Mouse (Mus musculus): ENCODE data around the gene Gm29094.
"Not testable (repeated sequence)": the region's sequence is repeated elsewhere in the genome, so short reads cannot be mapped to it uniquely, and the experiment has no call there.

- not testable (repeated sequence) for TF ChIP-seq CTCF (IDR thresholded peaks at IDR 0.05; ENCODE audit: borderline replicate concordance, extremely low read depth, insufficient read depth, insufficient read length); POLR2A (IDR thresholded peaks at IDR 0.05; ENCODE audit: borderline replicate concordance, extremely low read depth, insufficient read depth, insufficient read length, poor library complexity, severe bottlenecking)
These were observed 20.5 kb downstream of the Gm29094 start for GRCm38 (mm10) chr9:89219668-89220067.
